Mouse (Mus musculus): Measurements from ENCODE around the gene Tcf20. TPM values are rescaled to one million over a fixed set of nuclear protein-coding genes. Genes with fewer than 3 reads are reported as not detected.
A peak's percentile ranks its signal among the peaks of the same experiment; 100 is the strongest.

Gene Tcf20
- polyA plus RNA-seq, 1 experiment, result not detected

DNA sequence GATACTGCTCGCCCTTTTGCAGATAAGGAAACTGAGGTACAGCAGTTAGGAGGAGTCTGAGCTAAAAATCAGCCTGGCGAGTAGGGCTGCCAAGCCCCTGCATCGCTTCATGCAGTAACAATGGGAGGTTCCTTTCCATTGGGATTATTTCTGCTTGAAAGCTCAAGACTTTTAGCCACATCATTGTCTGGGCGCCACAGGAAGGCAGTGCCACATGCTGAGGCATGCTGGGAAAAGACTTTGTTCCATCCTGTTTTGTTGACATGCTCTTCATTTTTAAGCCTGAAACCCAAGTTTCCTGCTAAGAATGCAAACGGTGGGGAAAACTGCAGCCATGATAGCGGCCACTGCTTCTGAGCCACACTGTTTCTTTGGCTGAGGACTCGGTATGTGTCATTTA, 83.1 kb downstream of the Tcf20 start:
- Histone ChIP-seq H3K27ac (ENCODE audit: insufficient read depth, low read depth, low read length) (no peak overlapping the region), H3K4me1 (ENCODE audit: control insufficient read depth, insufficient read depth, low read length) (peaks cover 43% of the 10 kb centered on the region), H3K4me3 (ENCODE audit: insufficient read depth, low read depth, low read length) (no peak overlapping the region)
- WGBS, result 45% methylated on average over 7 of the region's 7 CpGs
- TF ChIP-seq POLR2A (IDR thresholded peaks at IDR 0.05; ENCODE audit: insufficient read depth, low read depth, low read length), result no peak
- TF ChIP-seq CTCF (IDR thresholded peaks at IDR 0.05; ENCODE audit: insufficient read depth, low read depth, low read length), result no peak

GRCm38 (mm10) chr15:82902521-82902920, 85.2 kb downstream of the Tcf20 start:
- TF ChIP-seq CTCF (IDR thresholded peaks at IDR 0.05; ENCODE audit: insufficient read depth, low read depth, low read length) (no peak), POLR2A (IDR thresholded peaks at IDR 0.05; ENCODE audit: insufficient read depth, low read depth, low read length) (no peak)
- Histone ChIP-seq H3K4me3 (ENCODE audit: insufficient read depth, low read depth, low read length) (no peak overlapping the region), H3K27ac (ENCODE audit: insufficient read depth, low read depth, low read length) (no peak overlapping the region), H3K4me1 (ENCODE audit: control insufficient read depth, insufficient read depth, low read length) (peaks cover 47% of the 10 kb centered on the region)
- WGBS, result 81% methylated on average over 4 of the region's 4 CpGs

GRCm38 (mm10) chr15:82901306-82901705, 86.4 kb downstream of the Tcf20 start:
- 14% methylated on average over 6 of the region's 6 CpGs for WGBS
- H3K27ac ChIP-seq (ENCODE audit: insufficient read depth, low read depth, low read length), result no peak overlapping the region
- no peak overlapping the region for H3K4me3 ChIP-seq (ENCODE audit: insufficient read depth, low read depth, low read length)
- TF ChIP-seq CTCF (IDR thresholded peaks at IDR 0.05; ENCODE audit: insufficient read depth, low read depth, low read length) (no peak), POLR2A (IDR thresholded peaks at IDR 0.05; ENCODE audit: insufficient read depth, low read depth, low read length) (no peak)
- H3K4me1 ChIP-seq (ENCODE audit: control insufficient read depth, insufficient read depth, low read length), result peaks cover 38% of the 10 kb centered on the region

DNA sequence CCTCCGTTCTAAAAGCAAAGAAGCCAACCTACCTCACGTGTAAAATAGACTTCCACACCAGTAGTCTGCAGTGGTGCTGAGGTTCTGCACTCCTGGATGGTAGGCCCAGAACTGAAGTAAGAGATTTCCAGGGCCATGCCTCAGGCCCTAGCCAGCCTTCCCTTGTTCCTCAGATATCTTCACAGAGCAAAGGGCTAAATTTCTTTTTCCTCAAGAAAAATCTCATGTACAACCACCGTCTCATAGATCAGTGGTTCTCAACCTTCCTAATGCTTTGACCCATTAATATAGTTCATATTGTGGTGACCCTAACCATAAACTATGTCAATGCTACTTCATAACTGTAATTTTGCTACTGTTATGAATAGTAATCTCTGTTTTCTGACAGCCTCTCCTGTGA, 87.3 kb downstream of the Tcf20 start:
- no peak for TF ChIP-seq CTCF (IDR thresholded peaks at IDR 0.05; ENCODE audit: insufficient read depth, low read depth, low read length)
- no peak for TF ChIP-seq POLR2A (IDR thresholded peaks at IDR 0.05; ENCODE audit: insufficient read depth, low read depth, low read length)
- Histone ChIP-seq H3K4me1 (ENCODE audit: control insufficient read depth, insufficient read depth, low read length) (peaks cover 31% of the 10 kb centered on the region), H3K27ac (ENCODE audit: insufficient read depth, low read depth, low read length) (no peak overlapping the region), H3K4me3 (ENCODE audit: insufficient read depth, low read depth, low read length) (no peak overlapping the region)
- 35% methylated on average over 3 of the region's 3 CpGs for WGBS

- 3% methylated on average over 50 of the region's 56 CpGs for WGBS
- H3K4me1 ChIP-seq (ENCODE audit: control insufficient read depth, insufficient read depth, low read length), result peaks cover 27% of the 10 kb centered on the region
- TF ChIP-seq CTCF (IDR thresholded peaks at IDR 0.05; ENCODE audit: insufficient read depth, low read depth, low read length) (no peak), POLR2A (IDR thresholded peaks at IDR 0.05; ENCODE audit: insufficient read depth, low read depth, low read length) (peak; percentile 36; the same call in 1 of the 2 replicates)
- H3K27ac ChIP-seq (ENCODE audit: insufficient read depth, low read depth, low read length), result no peak overlapping the region
- peak overlapping the region; percentile 71 for H3K4me3 ChIP-seq (ENCODE audit: insufficient read depth, low read depth, low read length)
Observed at GRCm38 (mm10) chr15:82899676-82900301, 87.9 kb downstream of the Tcf20 start.

- Histone ChIP-seq H3K4me3 (ENCODE audit: insufficient read depth, low read depth, low read length) (peak overlapping the region; percentile 71), H3K27ac (ENCODE audit: insufficient read depth, low read depth, low read length) (no peak overlapping the region), H3K4me1 (ENCODE audit: control insufficient read depth, insufficient read depth, low read length) (peaks cover 23% of the 10 kb centered on the region)
- 1% methylated on average over 98 of the region's 98 CpGs for WGBS
- TF ChIP-seq CTCF (IDR thresholded peaks at IDR 0.05; ENCODE audit: insufficient read depth, low read depth, low read length) (no peak), POLR2A (IDR thresholded peaks at IDR 0.05; ENCODE audit: insufficient read depth, low read depth, low read length) (no peak)
Observed at GRCm38 (mm10) chr15:82898740-82899675, 88.7 kb downstream of the Tcf20 start.

DNA sequence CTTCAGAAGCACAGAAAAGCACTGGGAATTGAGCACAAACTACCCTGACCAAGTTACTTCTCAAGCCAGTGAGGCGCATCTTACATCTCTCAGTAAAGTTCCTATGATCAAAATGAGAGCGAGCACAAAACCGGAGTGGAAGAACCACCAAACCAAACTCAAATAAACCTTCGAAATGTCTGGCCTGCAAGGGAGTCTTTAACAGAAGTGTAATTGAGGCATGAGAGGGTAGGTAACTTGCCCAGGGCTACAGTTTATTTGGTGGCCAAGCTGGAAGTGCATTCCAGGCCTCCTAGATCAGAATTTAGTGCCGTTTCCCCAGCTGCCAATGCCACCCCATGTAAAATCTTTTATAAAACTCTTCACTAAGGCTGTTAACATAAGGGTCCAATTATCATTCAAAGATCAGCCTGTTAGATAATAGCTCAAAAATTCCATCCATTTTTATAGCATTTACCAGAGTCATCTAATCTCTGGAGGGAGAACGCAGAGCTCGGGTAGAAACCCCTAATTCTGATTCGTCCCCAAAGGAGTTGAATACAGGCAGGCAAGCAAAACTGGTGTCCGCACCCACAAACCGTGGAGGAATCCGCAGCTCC, 89.4 kb downstream of the Tcf20 start:
- Histone ChIP-seq H3K27ac (ENCODE audit: insufficient read depth, low read depth, low read length) (no peak overlapping the region), H3K4me1 (ENCODE audit: control insufficient read depth, insufficient read depth, low read length) (peaks cover 23% of the 10 kb centered on the region), H3K4me3 (ENCODE audit: insufficient read depth, low read depth, low read length) (peak overlapping the region; percentile 71)
- WGBS, result 16% methylated on average over 11 of the region's 11 CpGs
- TF ChIP-seq CTCF (IDR thresholded peaks at IDR 0.05; ENCODE audit: insufficient read depth, low read depth, low read length) (no peak), POLR2A (IDR thresholded peaks at IDR 0.05; ENCODE audit: insufficient read depth, low read depth, low read length) (no peak)

DNA sequence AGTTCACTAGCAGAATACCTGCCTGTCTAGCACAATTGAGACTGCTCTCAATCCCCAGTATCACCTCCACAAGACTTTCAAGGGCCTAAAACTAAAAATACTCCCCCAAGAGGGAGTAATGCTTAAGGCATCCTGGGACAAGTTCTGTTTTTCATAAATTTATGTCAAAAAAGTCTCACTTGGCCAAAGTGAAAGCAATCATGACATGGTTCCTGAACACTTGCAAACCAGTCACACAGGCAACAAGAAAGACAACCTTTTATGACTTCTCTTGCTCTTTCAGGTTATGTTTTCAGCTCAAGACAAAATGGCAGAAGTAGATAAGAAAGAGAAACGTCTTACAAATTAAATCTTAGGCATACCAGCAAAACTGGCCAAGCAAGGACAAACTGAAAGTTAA, 91.3 kb downstream of the Tcf20 start:
- 70% methylated on average over 1 of the region's 1 CpGs for whole genome bisulfite sequencing
- no peak overlapping the region for H3K27ac ChIP-seq (ENCODE audit: insufficient read depth, low read depth, low read length)
- H3K4me1 ChIP-seq (ENCODE audit: control insufficient read depth, insufficient read depth, low read length), result peaks cover 12% of the 10 kb centered on the region
- no peak for TF ChIP-seq CTCF (IDR thresholded peaks at IDR 0.05; ENCODE audit: insufficient read depth, low read depth, low read length)
- H3K4me3 ChIP-seq (ENCODE audit: insufficient read depth, low read depth, low read length), result no peak overlapping the region

GRCm38 (mm10) chr15:82890470-82890869, 97.2 kb downstream of the Tcf20 start:
- Histone ChIP-seq H3K4me3 (ENCODE audit: insufficient read depth, low read depth, low read length) (no peak overlapping the region), H3K27ac (ENCODE audit: insufficient read depth, low read depth, low read length) (no peak overlapping the region)

More at GRCm38 (mm10) chr15:82890470-82890869, 97.2 kb downstream of the Tcf20 start:
- H3K4me1 ChIP-seq (ENCODE audit: control insufficient read depth, insufficient read depth, low read length), result no peaks in the 10 kb centered on the region
- TF ChIP-seq POLR2A (IDR thresholded peaks at IDR 0.05; ENCODE audit: insufficient read depth, low read depth, low read length) (no peak), CTCF (IDR thresholded peaks at IDR 0.05; ENCODE audit: insufficient read depth, low read depth, low read length) (no peak)

All from olfactory bulb, adult 2 months (tissue).